Mouse (Mus musculus): ENCODE results near the gene Prex1.
A peak's percentile ranks its signal among the peaks of the same experiment; 100 is the strongest.
"Not testable (repeated sequence)": the region's sequence is repeated elsewhere in the genome, so short reads cannot be mapped to it uniquely, and the experiment has no call there.

Gene Prex1

DNA sequence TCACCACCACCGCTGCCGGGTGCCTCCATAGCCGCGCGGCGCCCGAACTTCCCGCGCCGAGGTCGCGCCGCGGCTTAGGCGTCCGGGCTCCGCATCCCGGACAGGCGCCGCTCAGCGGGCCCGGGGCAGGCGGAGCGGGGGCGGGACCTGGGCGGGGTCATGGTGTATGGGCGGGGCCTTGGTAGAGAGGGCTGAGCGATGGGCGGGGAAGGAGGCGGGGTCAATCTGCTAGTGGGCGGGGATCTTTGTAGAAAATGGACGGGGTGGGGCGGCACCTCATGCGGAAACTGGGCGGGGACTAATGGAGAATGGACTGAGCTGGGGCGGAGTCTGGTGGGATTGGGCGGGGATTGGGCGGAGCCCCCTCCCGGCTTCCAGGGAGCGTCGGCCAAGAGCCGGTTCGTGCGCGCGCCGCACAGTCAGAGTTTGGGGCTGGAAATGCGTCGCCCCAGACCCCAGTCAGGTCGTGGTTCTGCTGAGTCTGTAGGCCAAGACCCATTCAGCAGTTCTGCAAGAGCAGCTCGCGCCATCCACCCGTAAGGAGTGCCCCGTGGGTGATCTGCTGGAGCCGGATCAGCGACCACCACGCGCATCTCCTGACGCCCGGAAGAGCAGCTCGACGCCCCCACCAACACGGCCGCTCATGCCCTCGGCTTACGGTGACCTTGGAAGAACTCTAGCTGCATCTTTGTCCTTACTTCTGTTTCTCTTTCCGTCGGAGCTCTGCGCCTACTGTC lies at the start of gene Prex1:
Gene Prex1 (minus strand): TSS at position 143 of the 737 bp plus-strand sequence.
- DNase-seq (ENCODE audit: extremely low read depth, insufficient read length, low spot score), result no peak

DNA sequence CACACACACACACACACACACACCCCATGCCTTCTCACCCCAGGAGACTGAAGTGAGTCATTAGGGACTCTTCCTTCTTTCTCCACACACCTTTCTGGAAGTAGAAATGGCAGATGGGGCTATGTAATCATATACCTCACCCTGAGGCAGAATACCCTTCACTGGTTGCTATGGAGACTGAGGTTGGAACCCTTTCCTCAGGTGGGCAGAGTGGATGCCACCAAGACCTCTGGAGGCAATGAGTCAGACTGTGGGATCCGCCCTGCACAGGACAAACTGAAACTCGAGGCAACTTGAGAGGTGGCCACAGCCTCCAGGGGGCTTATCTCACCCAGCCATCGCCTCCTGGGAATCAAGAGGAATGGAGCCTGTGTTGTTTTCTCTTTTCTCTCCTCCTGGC lies 44.3 kb upstream of the Prex1 start:
- no peak for DNase-seq (ENCODE audit: extremely low read depth, insufficient read length, low spot score)

- no peak for DNase-seq (ENCODE audit: extremely low read depth, insufficient read length, low spot score)
Measured at GRCm38 (mm10) chr2:166754760-166755159, 41.1 kb upstream of the Prex1 start.

DNA sequence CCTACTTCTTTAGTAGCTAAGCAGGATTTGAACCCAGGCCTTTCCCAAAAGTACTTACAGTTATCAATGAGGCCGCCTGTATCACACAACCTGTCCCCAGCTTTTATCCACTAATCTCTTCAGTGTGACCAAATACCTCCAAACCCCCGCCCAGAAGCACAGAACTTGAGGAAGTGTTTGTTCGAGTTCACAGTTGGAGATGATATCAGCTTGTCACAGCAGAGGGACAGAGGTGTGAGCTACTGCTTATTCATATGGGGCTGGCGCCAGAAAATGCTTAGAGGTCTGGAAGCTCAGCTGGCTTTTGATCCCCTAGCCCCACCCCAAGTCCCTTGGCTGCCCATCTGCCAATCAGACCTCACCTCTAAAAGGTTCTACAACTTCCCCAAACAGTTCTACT lies 40.6 kb upstream of the Prex1 start:
- no peak for DNase-seq (ENCODE audit: extremely low read depth, insufficient read length, low spot score)

- no peak for DNase-seq (ENCODE audit: extremely low read depth, insufficient read length, low spot score)
Measured at GRCm38 (mm10) chr2:166750620-166751191, 37.1 kb upstream of the Prex1 start.

DNA sequence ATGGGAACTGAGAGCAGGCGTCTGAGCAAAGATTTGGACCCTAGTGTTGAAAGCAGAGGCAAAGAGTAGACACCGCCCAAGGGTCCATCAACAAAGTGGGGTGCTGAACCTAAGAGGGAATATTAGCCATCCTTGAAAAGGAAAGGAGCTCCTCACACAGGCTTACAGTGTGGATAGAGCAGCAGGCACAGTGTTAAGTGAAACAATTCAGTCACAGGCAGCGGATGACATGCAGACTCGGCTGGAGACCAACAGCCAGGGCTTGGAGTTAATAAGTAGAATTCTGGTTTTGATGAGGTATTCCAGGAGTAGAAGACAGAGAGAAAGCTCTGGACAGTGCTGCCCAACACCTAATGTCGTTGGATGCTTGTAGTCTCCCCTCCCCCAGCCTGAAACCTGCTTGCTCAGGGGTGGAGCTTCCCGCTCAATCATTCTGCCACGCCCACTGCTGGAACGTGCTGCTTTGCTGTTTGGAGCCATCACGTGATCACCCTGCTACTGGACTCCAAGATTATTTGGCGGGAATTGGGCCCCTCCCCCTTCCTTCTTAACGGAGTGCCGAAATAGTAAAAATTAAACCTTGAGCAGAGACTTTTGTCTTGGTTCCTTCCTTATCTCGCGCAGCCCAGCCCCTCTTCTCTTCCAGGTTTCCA lies 32.8 kb upstream of the Prex1 start:
- DNase-seq (ENCODE audit: extremely low read depth, insufficient read length, low spot score), result not testable (repeated sequence)

GRCm38 (mm10) chr2:166745849-166746248 lies 32.2 kb upstream of the Prex1 start:
- no peak for DNase-seq (ENCODE audit: extremely low read depth, insufficient read length, low spot score)

DNA sequence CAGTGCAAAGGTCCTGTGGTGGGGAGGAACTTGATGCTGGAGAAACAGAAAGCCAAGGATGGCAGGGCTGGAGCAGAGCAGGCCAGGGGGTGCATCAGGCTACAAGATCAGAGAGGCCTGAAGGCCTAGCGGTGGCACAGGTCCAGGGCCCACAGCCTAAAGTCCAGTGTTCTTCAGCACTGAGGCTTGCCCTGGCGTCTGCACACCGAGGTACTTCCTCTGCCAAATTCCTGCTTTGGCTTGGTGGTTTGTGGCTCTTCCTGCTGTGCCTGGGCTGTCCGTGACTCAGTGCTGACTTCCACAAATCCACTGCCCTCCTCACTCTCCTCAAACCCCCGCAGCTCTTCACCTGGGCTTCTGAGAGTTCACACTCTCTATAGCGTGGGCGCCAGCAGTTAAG lies 30.8 kb upstream of the Prex1 start:
- peak; percentile 82 for DNase-seq (ENCODE audit: extremely low read depth, insufficient read length, low spot score)

GRCm38 (mm10) chr2:166743504-166743903 lies 29.9 kb upstream of the Prex1 start:
- no peak for DNase-seq (ENCODE audit: extremely low read depth, insufficient read length, low spot score)

- no peak for DNase-seq (ENCODE audit: extremely low read depth, insufficient read length, low spot score)
Measured at GRCm38 (mm10) chr2:166741445-166741844, 27.8 kb upstream of the Prex1 start.

DNA sequence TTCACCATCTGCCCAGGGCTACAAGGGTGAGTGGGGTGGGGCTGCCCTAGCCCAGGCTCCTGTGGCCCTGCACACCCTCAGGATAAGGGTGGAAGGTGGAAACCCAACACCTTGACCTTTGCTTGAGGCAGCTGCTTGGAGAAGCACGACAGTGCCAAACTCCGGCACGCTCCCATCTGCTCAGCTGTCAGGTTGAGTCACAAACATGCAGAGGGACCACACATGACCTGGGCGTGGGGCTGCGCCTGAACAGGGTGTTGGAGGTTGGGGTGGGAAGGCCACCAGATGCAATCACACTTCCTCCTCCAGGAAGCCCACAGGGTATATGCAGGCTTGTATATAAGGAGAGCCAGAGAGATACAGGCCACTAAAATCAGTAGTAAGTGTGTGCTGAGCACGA lies 26.8 kb upstream of the Prex1 start:
- DNase-seq (ENCODE audit: extremely low read depth, insufficient read length, low spot score), result no peak

DNA sequence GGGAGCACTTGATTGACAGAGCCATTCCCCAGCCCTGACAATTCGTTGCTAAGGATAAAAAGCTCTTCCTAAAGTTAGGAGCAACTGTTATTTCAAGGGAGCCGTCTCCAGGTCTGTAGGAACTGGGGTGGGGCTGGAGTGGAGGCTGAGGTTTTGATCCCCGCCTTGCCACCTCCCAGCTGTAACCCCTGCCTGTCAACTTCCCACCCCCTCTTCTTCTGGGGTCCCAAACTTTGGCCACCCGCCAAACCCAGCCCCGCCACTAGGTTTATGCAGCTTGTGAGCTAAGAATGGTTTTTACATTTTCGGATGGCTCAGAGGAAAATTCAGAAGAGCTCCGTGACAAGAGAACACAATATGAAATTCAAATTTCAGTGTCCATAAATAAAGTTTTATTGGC lies 23.7 kb upstream of the Prex1 start:
- no peak for DNase-seq (ENCODE audit: extremely low read depth, insufficient read length, low spot score)

DNA sequence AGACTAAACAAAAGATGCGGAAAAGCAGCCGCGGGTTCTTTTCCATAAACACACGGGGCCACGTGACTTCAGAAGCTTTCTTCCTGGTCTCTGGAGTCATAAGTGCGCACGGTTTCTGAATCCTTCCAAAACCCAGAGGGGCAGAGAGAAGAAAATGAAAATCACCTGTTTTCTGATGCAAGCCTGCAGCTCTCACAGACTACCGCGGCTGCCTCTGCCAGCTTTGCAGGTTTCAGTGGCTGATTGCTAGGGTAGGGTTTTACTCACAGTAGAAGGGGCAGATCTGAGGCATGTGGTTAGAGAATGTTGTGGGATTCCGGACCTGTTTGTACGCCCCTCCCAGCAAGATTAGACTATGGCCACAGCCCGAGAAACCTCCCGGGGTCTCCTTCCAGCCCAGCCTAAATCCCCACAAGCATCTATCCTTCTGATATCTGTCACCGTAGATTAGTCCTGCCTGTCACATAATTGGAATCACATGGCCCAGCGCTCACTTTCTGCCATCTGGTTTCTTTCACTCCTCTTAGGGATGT lies 21.9 kb upstream of the Prex1 start:
- no peak for DNase-seq (ENCODE audit: extremely low read depth, insufficient read length, low spot score)

DNA sequence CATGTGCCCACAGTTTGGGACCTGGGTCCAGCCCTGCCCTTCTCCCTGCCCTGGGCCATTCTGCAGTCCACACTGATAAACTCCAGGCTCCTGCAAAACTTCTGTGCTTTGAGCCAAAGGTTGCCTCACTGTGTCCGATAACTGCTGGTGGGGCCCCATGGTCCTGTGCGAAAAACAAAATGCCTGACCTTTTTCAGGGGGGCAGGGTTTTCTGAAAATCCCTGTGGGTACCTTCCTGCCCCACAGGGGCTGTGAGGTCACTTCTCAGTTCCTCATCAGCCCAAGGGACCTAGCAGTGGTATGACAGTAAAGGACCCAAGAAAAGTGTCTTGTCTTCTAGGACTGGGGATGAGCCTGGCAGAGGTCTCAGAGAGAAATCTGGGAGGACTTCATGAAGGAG lies 19.2 kb upstream of the Prex1 start:
- DNase-seq (ENCODE audit: extremely low read depth, insufficient read length, low spot score), result no peak

- DNase-seq (ENCODE audit: extremely low read depth, insufficient read length, low spot score), result no peak
Measured at GRCm38 (mm10) chr2:166732146-166732545, 18.5 kb upstream of the Prex1 start.

DNA sequence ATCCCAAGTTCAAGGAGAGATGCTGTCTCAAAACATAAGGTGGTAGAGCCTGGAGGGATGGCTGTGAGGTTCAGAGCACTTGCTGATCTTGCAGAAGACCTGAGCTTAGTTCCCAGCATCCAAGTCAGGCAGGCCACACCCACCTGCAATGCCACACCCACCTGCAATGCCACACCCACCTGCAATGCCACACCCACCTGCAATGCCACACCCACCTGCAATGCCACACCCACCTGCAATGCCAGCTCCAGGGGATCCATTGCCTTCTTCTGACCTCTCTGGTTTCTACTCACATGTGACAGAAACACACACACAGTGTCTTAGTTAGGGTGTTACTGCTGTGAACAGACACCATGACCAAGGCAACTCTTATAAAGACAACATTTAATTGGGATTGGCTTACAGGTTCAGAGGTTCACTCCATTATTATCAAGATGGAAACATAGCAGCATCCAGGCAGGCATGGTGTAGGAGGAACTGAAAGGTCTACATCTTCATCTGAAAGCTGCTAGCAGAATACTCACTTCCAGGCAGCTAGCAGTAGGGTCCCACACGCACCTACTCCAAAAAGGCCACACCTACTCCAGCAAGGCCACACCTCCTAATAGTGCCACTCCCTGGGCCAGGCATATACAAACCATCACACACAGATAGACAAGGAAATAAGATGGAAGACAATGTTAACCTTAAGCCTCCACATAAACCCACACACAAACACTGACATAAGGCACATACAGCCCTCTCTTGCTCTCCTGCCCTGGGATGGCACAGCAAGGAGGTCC lies 17.7 kb upstream of the Prex1 start:
- DNase-seq (ENCODE audit: extremely low read depth, insufficient read length, low spot score), result not testable (repeated sequence)

- DNase-seq (ENCODE audit: extremely low read depth, insufficient read length, low spot score), result peak; percentile 19
Measured at GRCm38 (mm10) chr2:166730567-166730915, 16.9 kb upstream of the Prex1 start.

GRCm38 (mm10) chr2:166729656-166730566 lies 16.3 kb upstream of the Prex1 start:
- peak; percentile 40 for DNase-seq (ENCODE audit: extremely low read depth, insufficient read length, low spot score)

DNA sequence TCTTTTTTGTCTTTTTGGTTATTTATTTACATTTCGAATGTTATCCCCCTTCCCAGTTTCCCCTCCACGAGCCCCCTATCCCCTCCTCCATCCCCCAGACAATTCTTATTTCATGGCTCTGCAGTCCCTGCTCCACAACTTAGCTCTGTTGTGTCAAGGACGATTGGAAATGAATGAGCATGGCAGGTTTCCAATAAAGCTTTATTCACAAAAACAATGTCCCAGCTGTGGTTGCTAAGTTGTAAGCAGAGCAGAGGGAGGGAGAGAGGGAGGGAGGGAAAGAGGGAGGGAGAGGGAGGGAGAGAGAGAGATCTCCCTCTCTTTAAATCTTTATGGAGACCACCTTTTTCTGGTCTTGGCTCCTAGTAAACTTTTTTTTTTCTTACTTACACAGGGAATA lies 15.4 kb upstream of the Prex1 start:
- no peak for DNase-seq (ENCODE audit: extremely low read depth, insufficient read length, low spot score)

- no peak for DNase-seq (ENCODE audit: extremely low read depth, insufficient read length, low spot score)
Measured at GRCm38 (mm10) chr2:166728261-166728680, 14.6 kb upstream of the Prex1 start.
